Mouse (Mus musculus): Measurements from ENCODE around the gene Zw10.

- TF ChIP-seq CTCF (IDR thresholded peaks at IDR 0.05; ENCODE audit: insufficient read depth, low read length) (no peak), POLR2A (IDR thresholded peaks at IDR 0.05; ENCODE audit: borderline replicate concordance, extremely low read depth, low read depth, low read length) (no peak)
Observed at GRCm38 (mm10) chr9:49034764-49035163, 20.6 kb upstream of the Zw10 start.
